In the genomic region with DNA sequence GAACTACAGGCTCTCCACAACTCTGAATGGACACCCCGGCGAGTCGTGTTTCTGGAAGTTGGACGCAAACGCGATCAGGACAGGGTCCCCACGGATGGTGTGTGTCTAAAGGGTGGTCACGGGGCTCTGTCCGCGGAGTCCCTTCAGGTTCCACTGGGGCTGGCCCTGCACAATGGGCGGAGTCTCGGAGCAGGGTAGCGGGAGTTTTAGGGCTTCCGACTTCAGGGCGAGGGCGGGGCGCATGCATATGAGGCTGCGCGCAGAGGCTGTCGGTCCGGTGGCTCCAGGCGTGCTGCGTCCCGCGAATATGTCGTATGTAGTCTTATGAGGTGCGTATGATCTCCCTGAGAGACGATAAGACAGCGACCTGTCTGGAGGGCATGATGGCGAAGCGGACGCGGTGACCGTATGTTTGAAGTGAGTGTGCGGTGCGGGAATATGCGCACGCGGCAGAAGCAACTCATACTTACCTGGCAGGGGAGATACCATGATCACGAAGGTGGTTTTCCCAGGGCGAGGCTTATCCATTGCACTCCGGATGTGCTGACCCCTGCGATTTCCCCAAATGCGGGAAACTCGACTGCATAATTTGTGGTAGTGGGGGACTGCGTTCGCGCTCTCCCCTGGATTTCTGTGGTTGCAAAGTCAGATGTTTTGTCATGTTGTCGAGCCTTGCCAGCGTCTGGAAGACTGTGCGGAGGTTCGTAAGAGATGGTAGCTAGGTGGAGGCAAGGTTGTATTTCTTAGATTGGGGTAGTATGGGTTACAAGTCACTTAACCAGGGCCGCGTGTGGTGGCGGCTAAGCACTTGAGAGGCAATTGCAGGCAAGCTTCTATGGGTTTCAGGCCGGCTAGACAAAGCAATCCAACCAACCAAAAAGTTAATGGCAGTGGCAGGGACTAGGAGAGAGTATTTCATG, we compare ENCODE assay signal across 8 mouse cellular contexts. TPM values are rescaled to one million over a fixed set of nuclear protein-coding genes. Genes with fewer than 3 reads are reported as not detected.
A peak's percentile ranks its signal among the peaks of the same experiment; 100 is the strongest.
DNase-seq lines count a peak whose midpoint lies in the region; ATAC-seq and TF ChIP-seq lines count a peak whose summit lies in the region.
"Not testable (repeated sequence)": the region's sequence is repeated elsewhere in the genome, so short reads cannot be mapped to it uniquely, and the experiment has no call there.

No protein-coding gene starts in this region.

- not testable (repeated sequence) for H3K27ac ChIP-seq in forebrain, embryonic 11.5 days (ENCODE audit: low read depth, low read length); heart, embryonic 13.5 days (replicated peaks); hindbrain, embryonic 16.5 days (ENCODE audit: low read depth, low read length); limb, embryonic 11.5 days (replicated peaks; ENCODE audit: low read depth, low read length); liver, postnatal 0 days (ENCODE audit: low read depth); midbrain, embryonic 14.5 days (replicated peaks; ENCODE audit: low read depth, low read length); stomach, embryonic 14.5 days (ENCODE audit: low read length)

- TF ChIP-seq CTCF in Patski (IDR thresholded peaks at IDR 0.05); liver, postnatal 0 days (IDR thresholded peaks at IDR 0.05; ENCODE audit: low read depth): not testable (repeated sequence)

- H3K4me2 ChIP-seq in forebrain, embryonic 11.5 days (ENCODE audit: low read depth, low read length, severe bottlenecking); heart, embryonic 13.5 days; hindbrain, embryonic 16.5 days (ENCODE audit: low read length); limb, embryonic 11.5 days (ENCODE audit: low read depth, severe bottlenecking); liver, postnatal 0 days (ENCODE audit: low read depth, low read length); midbrain, embryonic 14.5 days (ENCODE audit: low read length); stomach, embryonic 14.5 days (replicated peaks; ENCODE audit: low read depth, low read length): not testable (repeated sequence)

- peak; percentile 19 for ATAC-seq in Patski
- ATAC-seq in forebrain, embryonic 11.5 days (replicated peaks; ENCODE audit: low FRiP score) = peak; percentile 95
- peak; percentile 92 for ATAC-seq in heart, embryonic 13.5 days (ENCODE audit: extremely low read depth, insufficient number of reproducible peaks, low FRiP score, low TSS enrichment)
- peak; percentile 93 for ATAC-seq in hindbrain, embryonic 16.5 days
- peak; percentile 94 for ATAC-seq in limb, embryonic 11.5 days (ENCODE audit: insufficient number of reproducible peaks, low FRiP score, low TSS enrichment, low read depth)
- peak; percentile 83 for ATAC-seq in liver, postnatal 0 days
- ATAC-seq in midbrain, embryonic 14.5 days (ENCODE audit: low FRiP score, low TSS enrichment) = peak; percentile 92
- peak; percentile 96 for ATAC-seq in stomach, embryonic 14.5 days (ENCODE audit: insufficient number of reproducible peaks, insufficient read depth, low FRiP score, low read depth)

- CTCF ChIA-PET in Patski (lab: Charles Lee) = not testable (repeated sequence)

- not testable (repeated sequence) for H3K4me3 ChIP-seq in forebrain, embryonic 11.5 days (ENCODE audit: low read depth, low read length); heart, embryonic 13.5 days; hindbrain, embryonic 16.5 days (ENCODE audit: low read length); limb, embryonic 11.5 days (ENCODE audit: low read depth, low read length); liver, postnatal 0 days (ENCODE audit: low read depth, low read length); midbrain, embryonic 14.5 days (replicated peaks; ENCODE audit: low read depth, low read length); stomach, embryonic 14.5 days (ENCODE audit: low read depth, low read length)

- H3K4me1 ChIP-seq in forebrain, embryonic 11.5 days (replicated peaks; ENCODE audit: control insufficient read depth, insufficient read depth, low read length); heart, embryonic 13.5 days; hindbrain, embryonic 16.5 days (ENCODE audit: control insufficient read depth, insufficient read depth, low read depth, low read length); limb, embryonic 11.5 days (ENCODE audit: control insufficient read depth, insufficient read depth, low read length); liver, postnatal 0 days (ENCODE audit: insufficient read depth); midbrain, embryonic 14.5 days (ENCODE audit: control insufficient read depth, insufficient read depth, low read length); stomach, embryonic 14.5 days (ENCODE audit: control insufficient read depth, insufficient read depth, low read length): not testable (repeated sequence)

- not testable (repeated sequence) for H3K9ac ChIP-seq in forebrain, embryonic 11.5 days (ENCODE audit: low read length); heart, embryonic 13.5 days; hindbrain, embryonic 16.5 days (ENCODE audit: low read depth, low read length); limb, embryonic 11.5 days (ENCODE audit: low read length); liver, postnatal 0 days (replicated peaks); midbrain, embryonic 14.5 days (replicated peaks; ENCODE audit: low read length); stomach, embryonic 14.5 days (replicated peaks; ENCODE audit: low read depth, low read length)

- POLR2A ChIA-PET in Patski (lab: Charles Lee) = not testable (repeated sequence)

- H3K9me3 ChIP-seq in forebrain, embryonic 11.5 days (ENCODE audit: control insufficient read depth, low read length); heart, embryonic 13.5 days; hindbrain, embryonic 16.5 days (ENCODE audit: control insufficient read depth, low read length); limb, embryonic 11.5 days (ENCODE audit: control insufficient read depth, low read length); liver, postnatal 0 days (ENCODE audit: low read length); midbrain, embryonic 14.5 days (ENCODE audit: control insufficient read depth, low read length); stomach, embryonic 14.5 days (ENCODE audit: control insufficient read depth, low read depth, low read length): not testable (repeated sequence)

- not testable (repeated sequence) for H3K27me3 ChIP-seq in Patski; forebrain, embryonic 11.5 days (ENCODE audit: control insufficient read depth, insufficient read depth, low read length); heart, embryonic 13.5 days (replicated peaks); hindbrain, embryonic 16.5 days (replicated peaks; ENCODE audit: control insufficient read depth, insufficient read depth, low read length); limb, embryonic 11.5 days (ENCODE audit: control insufficient read depth, insufficient read depth, low read length); liver, postnatal 0 days (ENCODE audit: insufficient read depth, low read length); midbrain, embryonic 14.5 days (ENCODE audit: control insufficient read depth, insufficient read depth, low read length); stomach, embryonic 14.5 days (ENCODE audit: control insufficient read depth, insufficient read depth, low read length)

- no CpG with 5 or more reads among the region's 56 CpGs for WGBS in forebrain, embryonic 11.5 days
- WGBS in heart, embryonic 13.5 days = no CpG with 5 or more reads among the region's 56 CpGs
- WGBS in hindbrain, embryonic 16.5 days = no CpG with 5 or more reads among the region's 56 CpGs
- WGBS in limb, embryonic 11.5 days = no CpG with 5 or more reads among the region's 56 CpGs
- WGBS in liver, postnatal 0 days (ENCODE audit: insufficient replicate concordance) = no CpG with 5 or more reads among the region's 56 CpGs
- no CpG with 5 or more reads among the region's 56 CpGs for WGBS in midbrain, embryonic 14.5 days
- WGBS in stomach, embryonic 14.5 days = no CpG with 5 or more reads among the region's 56 CpGs

- not testable (repeated sequence) for H3K36me3 ChIP-seq in forebrain, embryonic 11.5 days (ENCODE audit: control insufficient read depth, insufficient read depth, low read length); heart, embryonic 13.5 days; hindbrain, embryonic 16.5 days (ENCODE audit: control insufficient read depth, insufficient read depth, low read length); limb, embryonic 11.5 days (ENCODE audit: control insufficient read depth, insufficient read depth, low read length); liver, postnatal 0 days (replicated peaks; ENCODE audit: insufficient read depth, low read length); midbrain, embryonic 14.5 days (ENCODE audit: control insufficient read depth, insufficient read depth, low read length); stomach, embryonic 14.5 days (ENCODE audit: control insufficient read depth, insufficient read depth, low read length)

- DNase-seq in Patski (ENCODE audit: low read depth, low spot score); forebrain, embryonic 11.5 days (ENCODE audit: low spot score); limb, embryonic 11.5 days (ENCODE audit: low spot score); liver, postnatal 0 days; midbrain, embryonic 14.5 days: not testable (repeated sequence)

- in situ Hi-C loops in Patski (cut with MboI; ENCODE audit: low pct_unique_long_range_greater_than_20kb) = not testable (repeated sequence)

- not testable (repeated sequence) for TF ChIP-seq EP300 in liver, postnatal 0 days (IDR thresholded peaks at IDR 0.05; ENCODE audit: low read depth)

RNA-seq across cellular contexts. Expression of a gene that starts 33.7 kb away (rescaled TPM):
- polyA plus RNA-seq in Patski (2021) = 52.7 TPM
- 76.1 and 78.4 TPM in 2 replicates for polyA plus RNA-seq in forebrain, embryonic 11.5 days (2014; fragmentation: Nextera tagmentation; extraction: Ambion mirVana)
- polyA plus RNA-seq in heart, embryonic 13.5 days (2015; fragmentation: Nextera tagmentation; extraction: Ambion mirVana) = 45.5 and 49.4 TPM in 2 replicates
- polyA plus RNA-seq in hindbrain, embryonic 16.5 days (2015; fragmentation: Nextera tagmentation; extraction: Ambion mirVana) = 73.4 and 81.1 TPM in 2 replicates
- 68.3 and 75.7 TPM in 2 replicates for polyA plus RNA-seq in limb, embryonic 11.5 days (2014; fragmentation: Nextera tagmentation; extraction: Ambion mirVana)
- polyA plus RNA-seq in liver, postnatal 0 days (2015; fragmentation: Nextera tagmentation; extraction: Ambion mirVana) = 40.3 and 44.2 TPM in 2 replicates
- polyA plus RNA-seq in midbrain, embryonic 14.5 days (2014; fragmentation: Nextera tagmentation; extraction: Ambion mirVana) = 85.0 and 103 TPM in 2 replicates
- polyA plus RNA-seq in stomach, embryonic 14.5 days (2014; fragmentation: Nextera tagmentation; extraction: Ambion mirVana) = 66.5 and 70.9 TPM in 2 replicates

Comparison
In these comparisons a context has a peak if more than half of its experiments do, and no peak if none do; other contexts are left out.
1. ATAC-seq: peak in every context shown above with its lines; median percentile 96 in stomach, embryonic 14.5 days; 95 in forebrain, embryonic 11.5 days; 94 in limb, embryonic 11.5 days; 93 in hindbrain, embryonic 16.5 days; 92 in heart, embryonic 13.5 days; 92 in midbrain, embryonic 14.5 days; 83 in liver, postnatal 0 days; 19 in Patski.